Mouse (Mus musculus) spleen, postnatal 14 days (tissue): ENCODE measurements around the gene Slc25a54.

Experiments
- DNase-seq, 2 experiments: peaks; one replicate each; pipeline ENCODE4 v3.0.0; 2021 to 2022; ENCODE audit warnings: low spot score in 2 of 2

Gene Slc25a54

DNA sequence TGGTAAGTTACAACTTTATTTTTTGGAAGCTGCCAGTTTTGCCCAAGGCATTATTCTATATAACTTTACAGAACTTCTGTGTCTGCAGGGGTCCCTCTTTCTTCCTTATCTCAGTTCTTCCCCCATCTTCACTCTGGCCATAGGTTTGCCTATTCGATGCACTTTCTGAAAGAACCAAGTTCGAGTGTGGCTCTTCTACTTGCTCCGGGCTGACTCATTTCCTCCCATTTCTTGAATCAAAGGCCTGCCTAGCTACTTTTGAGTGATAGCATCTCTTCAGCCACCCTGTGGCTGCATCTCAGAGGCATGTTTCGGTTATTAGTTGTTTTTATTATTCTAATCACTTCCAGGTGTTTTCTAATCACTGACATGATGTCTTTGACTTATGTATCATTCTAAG lies 43.8 kb downstream of the Slc25a54 start:
- no peak for DNase-seq

DNA sequence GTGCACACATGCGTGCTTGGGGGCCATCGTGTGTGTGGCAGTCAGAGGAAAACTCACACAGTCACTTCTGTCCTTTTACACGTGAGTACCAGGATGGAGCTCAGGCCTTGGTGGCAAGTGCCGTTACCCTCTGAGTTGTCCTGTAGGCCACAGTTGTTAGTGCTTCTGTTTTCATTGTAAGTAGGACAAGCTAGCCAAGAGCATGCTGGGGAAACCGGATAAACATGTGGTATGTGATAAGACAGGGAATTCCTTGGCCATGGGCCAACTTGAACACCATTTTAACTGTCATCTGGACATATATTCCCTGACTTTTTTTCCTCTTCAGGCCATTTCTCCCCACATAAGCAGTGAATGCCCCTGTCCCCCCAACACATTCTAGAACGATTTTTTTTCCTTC lies 45.3 kb downstream of the Slc25a54 start:
- peak in 1 of 2 experiments; percentile 7 for DNase-seq

- no peak for DNase-seq
These were observed 49.5 kb downstream of the Slc25a54 start for GRCm38 (mm10) chr3:109129768-109130167.

DNA sequence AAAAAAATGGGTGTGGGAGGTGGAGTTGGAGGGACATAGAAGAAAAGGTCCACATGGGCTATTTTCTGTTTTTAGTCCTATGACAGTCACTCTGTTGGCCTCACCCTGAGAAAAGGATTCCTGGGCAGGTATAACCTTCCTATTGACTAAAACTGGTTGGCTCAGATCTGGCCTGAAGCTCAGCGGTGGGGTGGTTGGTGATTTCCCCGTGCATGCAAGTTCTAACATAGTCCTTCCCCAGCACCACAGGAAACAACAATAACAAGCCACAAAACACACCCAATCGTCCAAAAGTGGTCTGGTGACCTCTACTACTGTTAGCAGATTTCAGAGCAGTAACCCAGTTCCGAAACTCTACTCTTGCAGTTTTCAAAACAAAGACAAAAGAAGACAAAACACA lies 52.7 kb downstream of the Slc25a54 start:
- no peak for DNase-seq

- no peak for DNase-seq
These were observed 53.8 kb downstream of the Slc25a54 start for GRCm38 (mm10) chr3:109134036-109134435.

DNA sequence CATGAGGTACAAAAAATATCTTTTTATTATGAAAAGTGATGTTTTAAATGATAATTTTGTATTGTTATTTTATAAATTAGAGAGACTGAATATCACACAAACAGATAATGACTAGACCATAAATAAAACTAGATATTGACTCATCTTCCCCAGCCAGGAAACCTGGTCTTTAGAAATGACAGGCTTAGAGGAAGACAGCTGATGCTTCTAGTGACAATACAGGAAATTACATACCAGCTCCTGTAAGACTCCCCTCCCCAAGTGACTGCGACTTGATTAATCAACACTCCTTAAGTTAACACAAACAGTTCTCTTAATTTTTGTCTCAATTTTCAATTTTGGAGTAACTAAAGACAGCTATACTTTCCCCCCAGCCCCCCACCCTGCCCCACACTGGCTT lies 55.1 kb downstream of the Slc25a54 start:
- DNase-seq: no peak

DNA sequence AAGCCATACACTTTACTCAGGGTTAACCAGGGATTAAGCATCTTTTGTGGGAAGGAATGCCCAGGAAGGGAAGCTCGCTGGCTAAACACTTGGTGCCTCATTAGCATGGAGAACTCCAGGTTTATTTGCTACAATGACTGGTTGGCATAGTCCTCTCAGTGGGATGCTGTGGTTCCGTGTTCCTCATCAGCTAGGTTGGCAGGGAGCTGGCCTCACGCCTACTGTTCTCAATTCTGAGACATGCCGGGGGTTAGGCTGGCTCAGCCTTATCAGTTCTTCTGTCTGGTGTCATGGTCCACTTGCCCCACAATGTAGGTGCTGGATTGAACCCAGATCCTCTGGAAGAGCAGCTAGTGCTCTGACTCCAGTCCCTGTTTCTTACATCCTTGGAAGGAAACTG lies 72.3 kb downstream of the Slc25a54 start:
- DNase-seq: no peak

DNA sequence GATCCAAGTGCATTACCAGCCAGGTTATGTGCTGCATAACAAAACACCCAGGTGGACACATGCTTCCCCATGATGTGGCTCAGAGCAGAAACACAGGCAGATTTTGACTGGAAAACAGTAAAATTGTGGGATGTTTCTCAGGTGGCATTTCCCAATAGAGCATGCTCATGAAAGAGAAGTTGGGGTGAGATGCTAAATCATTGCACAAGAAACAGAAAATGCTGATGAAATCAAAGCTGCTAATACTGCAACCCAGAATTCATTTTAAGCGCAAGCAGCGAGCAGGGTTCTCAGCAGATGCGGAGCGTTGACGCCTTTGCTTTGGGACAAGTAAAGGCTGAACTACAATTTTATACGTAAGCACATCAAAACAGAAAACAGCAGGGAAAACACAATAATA lies 73.1 kb downstream of the Slc25a54 start:
- DNase-seq: no peak

DNA sequence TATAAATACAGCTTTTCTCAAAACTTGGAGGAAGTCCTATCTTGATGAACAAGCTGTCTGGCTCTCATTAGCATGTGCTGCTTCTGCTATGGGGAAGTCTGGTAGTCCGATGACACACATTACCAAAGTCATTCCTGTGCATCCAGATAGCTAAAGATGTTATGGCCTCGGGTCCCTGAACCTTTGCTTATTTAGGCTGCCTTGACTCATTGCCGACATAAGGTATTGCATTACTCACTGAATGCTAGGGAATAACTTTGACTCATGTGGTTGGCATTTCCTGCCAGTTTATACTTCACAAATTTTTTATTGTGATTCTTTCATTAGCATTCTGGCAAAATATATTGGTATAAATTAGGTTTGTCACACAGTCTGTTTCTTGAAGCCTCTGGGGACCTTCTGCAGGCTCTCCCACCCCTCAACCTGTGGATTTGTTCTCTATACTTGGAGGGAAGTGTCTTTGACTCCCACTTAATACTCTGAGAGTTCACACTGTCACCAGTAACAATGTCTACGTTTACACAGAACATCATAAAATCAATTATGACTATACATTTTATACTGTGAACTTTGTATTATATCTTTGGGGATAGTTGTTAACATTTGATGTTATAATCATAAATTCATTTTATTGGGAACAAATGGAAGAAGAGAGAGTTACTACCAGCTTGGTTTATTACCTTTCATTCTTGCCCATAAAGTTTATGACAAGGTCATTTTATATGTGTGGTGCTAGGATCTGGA lies 75.8 kb downstream of the Slc25a54 start:
- DNase-seq: no peak

DNA sequence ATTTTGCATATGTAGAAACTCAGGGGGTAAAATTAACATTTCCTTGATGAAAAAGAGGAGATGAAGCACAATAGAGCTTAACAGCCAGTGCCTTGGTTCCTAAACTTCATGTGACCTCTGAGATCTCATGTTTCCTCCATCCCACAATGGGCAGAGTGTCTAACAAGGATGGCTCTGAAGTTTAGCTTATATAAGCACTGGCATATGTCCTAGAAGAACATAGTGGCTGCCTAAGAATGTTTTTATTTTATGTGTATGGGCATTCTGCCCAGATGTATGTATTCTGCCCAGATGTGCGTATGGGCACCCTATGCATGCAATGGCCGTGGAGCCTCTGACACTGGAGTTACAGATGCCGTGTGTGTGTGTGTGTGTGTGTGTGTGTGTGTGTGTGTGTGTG lies 77.2 kb downstream of the Slc25a54 start:
- no peak for DNase-seq

DNA sequence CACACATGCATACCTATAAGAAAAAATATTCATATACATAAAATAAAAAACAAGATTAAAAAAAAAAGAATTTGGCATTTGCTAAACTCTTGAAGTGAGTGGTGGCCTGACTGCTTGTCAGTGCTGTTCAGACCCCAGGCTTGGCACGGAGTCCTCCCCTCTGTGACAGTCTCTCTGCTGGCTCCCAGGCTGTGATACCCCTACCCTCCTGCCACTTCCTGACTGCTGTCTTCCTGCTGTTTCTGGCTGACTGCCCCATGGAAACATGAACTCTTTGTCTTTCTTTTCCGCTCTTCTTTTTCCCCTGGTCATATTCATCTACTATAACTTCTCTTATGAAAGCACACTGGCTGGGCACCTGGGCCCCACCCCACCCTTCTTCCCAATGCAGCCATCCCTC lies 83.8 kb downstream of the Slc25a54 start:
- DNase-seq: no peak

DNA sequence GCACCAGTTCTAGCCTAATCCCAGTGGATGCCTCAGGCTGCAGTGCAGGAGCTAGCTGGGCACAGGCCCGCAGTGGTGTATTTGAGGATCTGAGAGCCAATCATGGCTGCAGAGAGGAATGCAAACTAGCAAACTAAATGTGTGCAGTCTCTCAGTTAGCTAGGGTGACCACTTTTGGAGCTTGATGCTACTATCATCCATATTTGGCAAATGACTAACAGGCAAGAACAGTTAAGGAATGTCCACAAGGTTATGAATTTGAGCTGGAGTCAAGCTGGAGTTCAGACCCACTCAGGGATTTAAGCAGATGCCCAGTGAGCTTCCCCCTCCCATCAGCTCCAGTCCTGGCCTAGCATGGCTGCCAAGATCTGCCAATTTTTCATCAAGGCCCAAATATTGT lies 84.4 kb downstream of the Slc25a54 start:
- no peak for DNase-seq

DNA sequence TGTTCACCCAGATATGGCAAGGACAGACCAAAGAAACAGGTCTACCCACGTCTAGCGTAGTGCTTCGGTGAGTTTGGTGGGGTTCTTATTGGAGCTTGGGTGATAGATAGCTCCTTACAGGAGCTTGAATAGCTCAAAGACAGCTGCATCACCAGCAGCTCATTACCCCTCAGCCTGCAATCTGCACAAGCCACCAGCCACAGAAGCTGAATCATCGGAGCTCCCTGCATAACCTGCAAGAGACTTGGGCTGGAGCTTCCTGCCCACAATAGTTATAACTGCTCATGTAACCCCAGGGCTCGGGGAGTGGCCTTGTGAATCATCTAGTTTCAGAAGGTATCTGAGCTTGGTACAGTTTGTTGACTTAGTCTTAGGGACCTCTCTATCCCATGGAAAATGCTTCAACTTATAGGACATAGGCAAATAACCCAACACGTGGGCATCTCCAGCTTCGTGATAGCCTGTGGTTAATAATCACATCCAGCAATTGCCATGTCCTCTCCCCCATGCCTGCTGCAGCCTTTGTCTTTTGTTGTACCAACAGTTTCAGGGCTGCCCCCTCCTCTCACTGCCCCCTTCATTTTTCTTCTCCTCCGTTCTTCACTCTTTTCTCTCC lies 85.1 kb downstream of the Slc25a54 start:
- DNase-seq: no peak
